Mouse (Mus musculus): Measurements from ENCODE around the gene Zfp592.
A peak's percentile ranks its signal among the peaks of the same experiment; 100 is the strongest.

Zfp592 gene

GRCm38 (mm10) chr7:80986458-80987187 lies 6.9 kb upstream of the Zfp592 start:
- Histone ChIP-seq H3K36me3 (ENCODE audit: control insufficient read depth, insufficient read depth, low read length, poor library complexity, severe bottlenecking) (no peaks in the 10 kb centered on the region), H3K27me3 (ENCODE audit: control insufficient read depth, insufficient read depth, low read length, poor library complexity, severe bottlenecking) (no peaks in the 10 kb centered on the region)
- peak; percentile 39 for DNase-seq (ENCODE audit: low read depth, low spot score)

DNA sequence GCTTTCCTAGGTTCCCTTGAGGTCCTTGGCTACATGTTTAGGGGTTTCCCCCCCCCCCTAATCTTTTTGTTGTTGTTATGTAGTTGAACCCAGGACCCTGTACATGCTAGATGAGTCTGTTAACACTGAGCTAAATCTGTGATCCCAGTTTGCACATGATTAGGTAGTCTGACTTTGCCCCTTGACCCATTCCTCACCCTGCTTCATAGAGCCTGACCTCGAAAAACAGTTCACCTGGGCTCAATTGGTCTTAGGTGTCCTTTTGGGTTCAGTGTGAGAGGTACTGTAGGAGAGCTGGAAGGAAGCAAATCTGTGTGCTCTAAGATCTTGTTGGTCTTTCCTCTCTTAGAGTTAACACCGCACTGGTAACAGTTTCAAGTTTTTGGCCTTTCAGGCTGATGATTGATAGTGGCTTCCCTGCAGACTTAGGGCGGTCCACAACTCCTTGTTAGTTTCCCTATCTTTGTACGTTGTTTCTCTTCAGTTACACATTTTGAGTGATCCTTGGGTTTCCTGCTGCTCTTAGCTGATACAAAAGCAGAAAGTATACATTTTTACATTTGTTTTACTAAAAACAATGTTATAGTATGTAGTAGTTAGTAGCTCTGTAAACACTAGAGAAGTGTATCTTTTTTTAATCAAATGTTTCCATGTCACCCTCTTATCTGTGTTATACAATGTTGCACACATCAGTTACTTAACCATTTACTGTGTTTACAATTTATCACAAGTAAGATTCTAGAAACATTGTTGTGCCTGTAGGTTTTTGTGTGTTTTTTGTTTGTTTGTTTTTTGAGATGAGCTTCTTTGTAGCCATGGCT lies 5.5 kb upstream of the Zfp592 start:
- H3K27me3 ChIP-seq (ENCODE audit: control insufficient read depth, insufficient read depth, low read length, poor library complexity, severe bottlenecking): no peaks in the 10 kb centered on the region
- no peaks in the 10 kb centered on the region for H3K36me3 ChIP-seq (ENCODE audit: control insufficient read depth, insufficient read depth, low read length, poor library complexity, severe bottlenecking)
- DNase-seq (ENCODE audit: low read depth, low spot score): no peak

- no peaks in the 10 kb centered on the region for H3K27me3 ChIP-seq (ENCODE audit: control insufficient read depth, insufficient read depth, low read length, poor library complexity, severe bottlenecking)
- no peak for DNase-seq (ENCODE audit: low read depth, low spot score)
- no peaks in the 10 kb centered on the region for H3K36me3 ChIP-seq (ENCODE audit: control insufficient read depth, insufficient read depth, low read length, poor library complexity, severe bottlenecking)
Observed at GRCm38 (mm10) chr7:80990276-80990675, 3.2 kb upstream of the Zfp592 start.

- Histone ChIP-seq H3K36me3 (ENCODE audit: control insufficient read depth, insufficient read depth, low read length, poor library complexity, severe bottlenecking) (no peaks in the 10 kb centered on the region), H3K27me3 (ENCODE audit: control insufficient read depth, insufficient read depth, low read length, poor library complexity, severe bottlenecking) (no peaks in the 10 kb centered on the region)
- DNase-seq (ENCODE audit: low read depth, low spot score): no peak
Observed at GRCm38 (mm10) chr7:80991589-80991988, 1.9 kb upstream of the Zfp592 start.

- Histone ChIP-seq H3K27me3 (ENCODE audit: control insufficient read depth, insufficient read depth, low read length, poor library complexity, severe bottlenecking) (no peaks in the 10 kb centered on the region), H3K36me3 (ENCODE audit: control insufficient read depth, insufficient read depth, low read length, poor library complexity, severe bottlenecking) (no peaks in the 10 kb centered on the region)
- DNase-seq (ENCODE audit: low read depth, low spot score): no peak
Observed at GRCm38 (mm10) chr7:80992063-80992462, 1.4 kb upstream of the Zfp592 start.

DNA sequence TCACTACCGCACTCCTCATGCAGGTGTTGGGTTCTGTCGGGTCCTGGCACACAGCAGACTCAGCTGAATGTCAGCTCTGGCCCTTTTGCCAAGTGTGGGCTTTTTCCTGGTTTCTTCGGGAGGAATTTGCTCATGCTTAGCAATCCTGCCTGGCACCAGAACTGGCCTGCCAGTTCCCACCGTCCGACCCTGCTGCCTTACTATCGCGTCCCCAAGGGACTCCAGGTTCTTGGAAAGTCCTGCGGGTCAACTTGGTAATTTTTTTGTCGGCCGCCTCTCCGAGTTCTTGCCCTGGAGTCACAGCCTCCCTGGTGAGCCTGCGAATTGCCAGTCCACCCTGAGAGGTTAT lies 876 bp upstream of the Zfp592 start:
- no peak for DNase-seq (ENCODE audit: low read depth, low spot score)
- Histone ChIP-seq H3K27me3 (ENCODE audit: control insufficient read depth, insufficient read depth, low read length, poor library complexity, severe bottlenecking) (no peaks in the 10 kb centered on the region), H3K36me3 (ENCODE audit: control insufficient read depth, insufficient read depth, low read length, poor library complexity, severe bottlenecking) (no peaks in the 10 kb centered on the region)

- no peaks in the 10 kb centered on the region for H3K36me3 ChIP-seq (ENCODE audit: control insufficient read depth, insufficient read depth, low read length, poor library complexity, severe bottlenecking)
- peak; percentile 70 for DNase-seq (ENCODE audit: low read depth, low spot score)
- H3K27me3 ChIP-seq (ENCODE audit: control insufficient read depth, insufficient read depth, low read length, poor library complexity, severe bottlenecking): no peaks in the 10 kb centered on the region
Observed at GRCm38 (mm10) chr7:80993834-80994662, 567 bp downstream of the Zfp592 start.

DNA sequence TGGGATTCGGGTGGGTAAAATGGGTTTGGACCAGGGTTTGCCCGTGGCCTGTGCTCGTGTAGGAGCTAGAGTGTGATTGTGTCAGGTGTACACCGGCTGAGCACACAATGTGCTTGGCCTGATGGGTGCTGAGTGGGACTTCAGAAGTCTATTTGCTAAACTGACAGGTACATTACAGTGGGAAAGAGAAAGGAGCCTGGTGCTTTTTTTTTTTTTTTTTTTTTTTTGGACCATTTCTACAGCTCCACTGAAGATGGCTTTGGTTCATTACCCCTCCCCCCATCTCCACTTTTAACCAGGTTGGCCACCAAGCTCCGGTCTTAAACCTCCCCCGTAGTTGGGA lies 1.2 kb downstream of the Zfp592 start:
- Histone ChIP-seq H3K27me3 (ENCODE audit: control insufficient read depth, insufficient read depth, low read length, poor library complexity, severe bottlenecking) (no peaks in the 10 kb centered on the region), H3K36me3 (ENCODE audit: control insufficient read depth, insufficient read depth, low read length, poor library complexity, severe bottlenecking) (no peaks in the 10 kb centered on the region)
- peak; percentile 31 for DNase-seq (ENCODE audit: low read depth, low spot score)

GRCm38 (mm10) chr7:80995266-80996146 lies 2.0 kb downstream of the Zfp592 start:
- Histone ChIP-seq H3K36me3 (ENCODE audit: control insufficient read depth, insufficient read depth, low read length, poor library complexity, severe bottlenecking) (no peaks in the 10 kb centered on the region), H3K27me3 (ENCODE audit: control insufficient read depth, insufficient read depth, low read length, poor library complexity, severe bottlenecking) (no peaks in the 10 kb centered on the region)
- DNase-seq (ENCODE audit: low read depth, low spot score): peak; percentile 69

DNA sequence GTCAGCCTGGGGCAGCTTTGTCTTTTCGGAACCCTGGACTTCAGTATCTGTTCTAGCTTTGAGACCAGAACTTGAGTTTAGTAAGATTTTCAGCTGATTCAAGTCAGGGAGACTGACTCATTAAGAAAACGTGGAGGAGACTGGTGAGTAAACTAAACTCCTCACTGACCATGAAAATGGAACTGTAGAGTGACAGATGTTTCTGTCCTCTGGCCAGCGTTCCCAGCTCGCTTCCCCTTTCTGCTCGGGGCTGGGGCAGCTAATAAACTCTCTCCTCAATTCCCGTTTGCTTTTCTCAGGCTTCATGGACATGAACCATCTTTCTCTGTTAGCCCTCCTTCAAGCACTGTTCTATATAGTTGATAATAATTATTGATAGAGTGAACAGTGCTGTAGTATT lies 4.3 kb downstream of the Zfp592 start:
- no peaks in the 10 kb centered on the region for H3K36me3 ChIP-seq (ENCODE audit: control insufficient read depth, insufficient read depth, low read length, poor library complexity, severe bottlenecking)
- DNase-seq (ENCODE audit: low read depth, low spot score): peak; percentile 53
- no peaks in the 10 kb centered on the region for H3K27me3 ChIP-seq (ENCODE audit: control insufficient read depth, insufficient read depth, low read length, poor library complexity, severe bottlenecking)

DNA sequence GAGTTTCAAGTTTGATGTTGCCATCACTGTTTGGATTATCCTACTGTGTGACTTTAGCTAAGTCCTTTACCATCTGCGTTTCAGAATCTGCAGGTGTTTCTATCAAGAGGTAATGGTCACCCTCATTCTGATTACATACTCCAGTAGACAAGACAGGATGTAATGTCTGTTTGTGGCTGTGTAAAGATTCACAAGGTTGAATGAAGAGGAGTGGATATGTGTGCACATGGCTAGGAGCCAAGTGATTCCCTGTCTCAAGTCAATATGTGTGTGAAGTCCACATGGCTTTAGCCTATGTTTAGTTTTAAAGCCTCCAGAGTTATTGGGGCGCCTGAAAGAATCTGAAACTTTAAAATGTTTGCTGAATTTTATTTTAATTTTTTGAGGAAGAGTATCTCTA lies 6.1 kb downstream of the Zfp592 start:
- Histone ChIP-seq H3K27me3 (ENCODE audit: control insufficient read depth, insufficient read depth, low read length, poor library complexity, severe bottlenecking) (no peaks in the 10 kb centered on the region), H3K36me3 (ENCODE audit: control insufficient read depth, insufficient read depth, low read length, poor library complexity, severe bottlenecking) (no peaks in the 10 kb centered on the region)
- DNase-seq (ENCODE audit: low read depth, low spot score): peak; percentile 21

- no peak for DNase-seq (ENCODE audit: low read depth, low spot score)
Observed at GRCm38 (mm10) chr7:81001844-81002243, 8.4 kb downstream of the Zfp592 start.

GRCm38 (mm10) chr7:81004556-81005079 lies 11.1 kb downstream of the Zfp592 start:
- DNase-seq (ENCODE audit: low read depth, low spot score): peak; percentile 67
- H3K36me3 ChIP-seq (ENCODE audit: control insufficient read depth, insufficient read depth, low read length, poor library complexity, severe bottlenecking): 0 out of 2 replicates have a peak, but pooled peaks cover 1% of the 10 kb centered on the region
- H3K27me3 ChIP-seq (ENCODE audit: control insufficient read depth, insufficient read depth, low read length, poor library complexity, severe bottlenecking): no peaks in the 10 kb centered on the region

More at GRCm38 (mm10) chr7:81001844-81002243, 8.4 kb downstream of the Zfp592 start:
- Histone ChIP-seq H3K36me3 (ENCODE audit: control insufficient read depth, insufficient read depth, low read length, poor library complexity, severe bottlenecking) (no peaks in the 10 kb centered on the region), H3K27me3 (ENCODE audit: control insufficient read depth, insufficient read depth, low read length, poor library complexity, severe bottlenecking) (no peaks in the 10 kb centered on the region)

- peaks cover 9% of the 10 kb centered on the region; the same call in 1 of the 2 replicates for H3K36me3 ChIP-seq (ENCODE audit: control insufficient read depth, insufficient read depth, low read length, poor library complexity, severe bottlenecking)
- DNase-seq (ENCODE audit: low read depth, low spot score): peak; percentile 39
- no peaks in the 10 kb centered on the region for H3K27me3 ChIP-seq (ENCODE audit: control insufficient read depth, insufficient read depth, low read length, poor library complexity, severe bottlenecking)
Observed at GRCm38 (mm10) chr7:81005969-81006368, 12.5 kb downstream of the Zfp592 start.
